Mouse (Mus musculus): ENCODE measurements around the gene Ccdc183.

Gene Ccdc183

DNA sequence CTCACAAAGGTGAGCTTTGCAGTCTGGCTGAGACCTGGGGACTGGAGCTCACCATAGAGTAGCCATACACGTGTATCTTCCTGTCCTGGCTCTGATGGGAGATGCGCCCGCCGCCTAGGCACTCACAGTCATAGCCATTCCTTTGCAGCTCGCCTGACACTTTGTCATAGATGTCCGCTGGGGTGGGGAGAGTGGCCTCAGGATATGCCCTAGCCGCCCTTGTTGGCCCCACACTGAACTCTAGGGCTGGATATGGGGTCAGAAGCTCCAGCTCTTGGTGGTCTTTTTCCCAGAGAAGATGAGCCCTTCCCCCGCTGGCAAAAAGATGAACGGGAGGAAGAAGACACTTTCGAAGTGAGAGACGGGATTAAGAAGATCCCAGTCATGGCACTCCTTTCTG is 43.3 kb downstream of the Ccdc183 start:
- Histone ChIP-seq H3K36me3 (ENCODE audit: insufficient read depth, low read length) (peaks cover 41% of the 10 kb centered on the region), H3K27me3 (ENCODE audit: insufficient read depth, low read length) (peaks cover 39% of the 10 kb centered on the region), H3K4me3 (replicated peaks; ENCODE audit: low read length) (peak overlapping the region; percentile 84), H3K9me3 (ENCODE audit: low read length) (no peaks in the 10 kb centered on the region), H3K4me1 (replicated peaks; ENCODE audit: low read depth, low read length) (peaks cover 53% of the 10 kb centered on the region)
- no peak for TF ChIP-seq NANOG (IDR thresholded peaks at IDR 0.05; ENCODE audit: borderline replicate concordance, low read length)
- TF ChIP-seq CTCF (conservative IDR thresholded peaks at IDR 0.05; ENCODE audit: low read length) = no peak
- TF ChIP-seq POU5F1 (IDR thresholded peaks at IDR 0.05; ENCODE audit: borderline replicate concordance, low read length) = no peak

DNA sequence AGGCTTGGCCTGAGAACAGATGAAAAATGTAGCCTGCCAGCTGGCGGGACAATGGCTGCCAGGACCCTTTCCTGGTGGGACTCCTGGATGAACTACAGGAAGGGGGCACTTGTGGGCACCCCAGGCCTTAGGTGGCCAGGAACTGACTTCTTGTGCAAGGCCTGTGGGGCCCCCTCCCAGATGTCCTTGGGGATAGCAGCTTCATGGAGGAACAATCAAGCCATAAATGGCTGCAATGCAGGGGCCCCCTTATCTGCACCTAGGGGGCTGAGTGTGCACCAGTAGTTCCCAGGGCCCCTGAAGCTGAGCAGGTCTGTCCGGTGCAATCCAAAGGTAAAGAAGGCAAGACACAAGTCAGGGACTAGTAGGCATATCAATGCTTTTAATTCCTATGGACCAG is 44.4 kb downstream of the Ccdc183 start:
- no peaks in the 10 kb centered on the region for H3K9me3 ChIP-seq (ENCODE audit: low read length)
- peaks cover 28% of the 10 kb centered on the region for H3K27me3 ChIP-seq (ENCODE audit: insufficient read depth, low read length)
- peaks cover 53% of the 10 kb centered on the region for H3K4me1 ChIP-seq (replicated peaks; ENCODE audit: low read depth, low read length)
- H3K36me3 ChIP-seq (ENCODE audit: insufficient read depth, low read length) = peaks cover 48% of the 10 kb centered on the region
- no peak for TF ChIP-seq POU5F1 (IDR thresholded peaks at IDR 0.05; ENCODE audit: borderline replicate concordance, low read length)
- no peak overlapping the region for H3K4me3 ChIP-seq (replicated peaks; ENCODE audit: low read length)

DNA sequence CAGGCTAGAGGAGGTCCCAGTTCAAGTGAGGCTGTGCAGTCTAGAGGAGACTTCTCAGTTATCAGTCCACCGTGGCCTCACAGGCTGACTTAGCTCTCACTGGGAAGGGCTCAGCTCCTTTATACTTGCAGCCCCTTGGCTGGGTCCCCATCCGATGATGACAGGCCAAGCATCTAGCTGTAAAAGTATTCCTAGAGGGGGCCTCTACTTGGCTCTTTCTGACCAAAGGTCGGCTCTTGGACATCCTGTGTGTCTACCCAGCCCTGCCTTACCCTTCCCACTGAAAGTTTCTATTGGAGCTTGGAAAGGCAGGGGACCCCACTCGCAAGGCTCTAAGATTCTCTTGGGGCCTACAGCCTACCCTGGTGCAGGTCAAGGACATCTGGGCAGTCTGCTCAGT is 46.3 kb downstream of the Ccdc183 start:
- Histone ChIP-seq H3K9me3 (ENCODE audit: low read length) (no peaks in the 10 kb centered on the region), H3K4me1 (replicated peaks; ENCODE audit: low read depth, low read length) (peaks cover 45% of the 10 kb centered on the region), H3K27me3 (ENCODE audit: insufficient read depth, low read length) (peaks cover 10% of the 10 kb centered on the region), H3K36me3 (ENCODE audit: insufficient read depth, low read length) (peaks cover 60% of the 10 kb centered on the region), H3K4me3 (replicated peaks; ENCODE audit: low read length) (no peak overlapping the region)
- TF ChIP-seq POU5F1 (IDR thresholded peaks at IDR 0.05; ENCODE audit: borderline replicate concordance, low read length) = no peak

DNA sequence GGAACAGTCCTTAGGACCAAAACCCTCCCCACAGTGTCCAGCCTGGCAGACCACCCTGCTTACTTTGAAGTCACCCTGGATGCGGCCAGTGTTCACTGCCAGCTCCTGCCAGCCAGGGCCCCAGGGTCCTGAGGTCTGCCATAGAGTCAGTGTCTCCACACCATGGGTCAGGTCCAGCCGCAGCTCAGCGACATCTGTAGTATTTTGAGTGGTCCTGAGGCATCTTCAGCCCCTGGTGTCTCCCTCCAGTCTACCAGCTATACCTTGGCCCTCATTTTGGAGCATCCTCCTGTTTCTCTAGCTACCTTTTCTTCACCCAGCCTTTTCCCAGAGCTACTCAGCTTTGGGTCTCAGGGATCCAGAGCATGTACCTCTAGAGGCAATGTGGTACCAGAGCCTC is 48.2 kb downstream of the Ccdc183 start:
- Histone ChIP-seq H3K36me3 (ENCODE audit: insufficient read depth, low read length) (peaks cover 78% of the 10 kb centered on the region), H3K4me3 (replicated peaks; ENCODE audit: low read length) (no peak overlapping the region), H3K4me1 (replicated peaks; ENCODE audit: low read depth, low read length) (peaks cover 34% of the 10 kb centered on the region), H3K9me3 (ENCODE audit: low read length) (no peaks in the 10 kb centered on the region), H3K27me3 (ENCODE audit: insufficient read depth, low read length) (no peaks in the 10 kb centered on the region)
- TF ChIP-seq POU5F1 (IDR thresholded peaks at IDR 0.05; ENCODE audit: borderline replicate concordance, low read length) (no peak), CTCF (conservative IDR thresholded peaks at IDR 0.05; ENCODE audit: low read length) (no peak), NANOG (IDR thresholded peaks at IDR 0.05; ENCODE audit: borderline replicate concordance, low read length) (no peak)

DNA sequence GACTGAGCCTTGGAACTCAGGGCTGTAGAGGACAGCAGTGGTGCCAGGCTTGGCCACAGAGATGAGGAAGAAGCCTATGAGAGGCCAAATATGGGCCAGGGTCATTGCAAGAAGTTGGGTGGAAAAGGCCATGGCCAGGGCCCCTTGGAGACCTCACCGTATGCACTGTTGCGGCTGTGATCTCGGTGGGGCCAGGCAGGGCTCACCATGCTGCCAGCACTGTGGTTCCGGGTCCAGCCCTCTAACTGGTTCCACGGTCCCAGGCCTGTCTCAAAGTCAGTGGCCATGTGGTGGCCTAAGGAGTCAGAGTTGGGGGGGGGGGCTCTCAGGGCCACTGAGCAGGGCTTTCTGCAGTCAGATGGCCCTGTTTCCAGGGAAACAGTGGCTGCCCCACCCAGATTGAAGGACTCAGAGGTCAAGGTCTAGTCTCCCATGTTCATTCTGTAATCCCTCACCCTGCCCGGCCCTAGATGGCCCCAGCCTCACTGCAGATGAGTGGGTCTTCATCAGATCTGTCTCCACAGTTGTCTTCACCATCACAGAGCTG is 48.9 kb downstream of the Ccdc183 start:
- Histone ChIP-seq H3K4me3 (replicated peaks; ENCODE audit: low read length) (no peak overlapping the region), H3K27me3 (ENCODE audit: insufficient read depth, low read length) (no peaks in the 10 kb centered on the region), H3K9me3 (ENCODE audit: low read length) (no peaks in the 10 kb centered on the region), H3K4me1 (replicated peaks; ENCODE audit: low read depth, low read length) (peaks cover 27% of the 10 kb centered on the region), H3K36me3 (ENCODE audit: insufficient read depth, low read length) (peaks cover 85% of the 10 kb centered on the region)
- no peak for TF ChIP-seq NANOG (IDR thresholded peaks at IDR 0.05; ENCODE audit: borderline replicate concordance, low read length)
- TF ChIP-seq CTCF (conservative IDR thresholded peaks at IDR 0.05; ENCODE audit: low read length) = no peak
- no peak for TF ChIP-seq POU5F1 (IDR thresholded peaks at IDR 0.05; ENCODE audit: borderline replicate concordance, low read length)

DNA sequence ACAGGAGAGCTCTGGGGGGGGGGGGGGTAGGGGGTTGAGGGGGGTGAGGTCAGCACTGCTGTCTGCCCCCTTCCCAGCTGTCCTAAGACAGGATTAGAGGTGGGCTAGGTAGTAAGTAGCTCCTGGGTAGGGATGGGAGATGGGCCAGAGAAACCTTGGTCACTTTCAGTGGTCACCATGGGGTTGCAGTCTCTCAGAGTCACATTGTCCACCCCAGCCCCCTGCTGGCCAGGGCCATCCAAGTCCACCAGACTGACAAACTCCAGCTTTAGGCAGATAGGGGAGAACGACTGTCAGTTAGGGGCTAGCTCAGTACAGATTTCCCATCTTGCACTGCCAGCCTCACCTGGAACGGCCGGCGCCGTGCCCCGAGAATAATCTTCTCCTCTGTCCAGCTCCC is 50.9 kb downstream of the Ccdc183 start:
- H3K36me3 ChIP-seq (ENCODE audit: insufficient read depth, low read length) = peaks cover 88% of the 10 kb centered on the region
- no peak overlapping the region for H3K4me3 ChIP-seq (replicated peaks; ENCODE audit: low read length)
- H3K27me3 ChIP-seq (ENCODE audit: insufficient read depth, low read length) = no peaks in the 10 kb centered on the region
- H3K9me3 ChIP-seq (ENCODE audit: low read length) = no peaks in the 10 kb centered on the region
- H3K4me1 ChIP-seq (replicated peaks; ENCODE audit: low read depth, low read length) = peaks cover 27% of the 10 kb centered on the region
- TF ChIP-seq CTCF (conservative IDR thresholded peaks at IDR 0.05; ENCODE audit: low read length) (no peak), POU5F1 (IDR thresholded peaks at IDR 0.05; ENCODE audit: borderline replicate concordance, low read length) (no peak), NANOG (IDR thresholded peaks at IDR 0.05; ENCODE audit: borderline replicate concordance, low read length) (no peak)

DNA sequence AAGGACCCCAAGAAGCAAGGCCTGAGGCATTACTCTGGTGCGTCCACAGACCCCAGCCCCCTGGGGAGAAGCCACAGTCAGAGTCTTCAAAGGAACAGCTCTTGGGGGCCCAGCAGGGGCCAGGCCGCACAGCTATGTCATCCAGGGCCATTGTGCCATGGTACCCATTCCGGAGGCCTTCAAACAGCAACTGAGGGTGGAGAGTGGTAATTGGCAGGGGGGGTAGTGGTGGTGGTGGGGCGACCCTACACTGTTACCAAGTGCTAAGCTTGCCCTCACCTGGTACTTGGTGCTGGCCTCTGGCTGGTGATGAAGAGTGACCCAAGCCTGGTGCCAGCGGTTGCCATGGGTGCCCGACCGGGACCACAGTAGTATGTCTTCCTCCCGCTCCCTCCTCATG is 51.7 kb downstream of the Ccdc183 start:
- no peaks in the 10 kb centered on the region for H3K9me3 ChIP-seq (ENCODE audit: low read length)
- H3K4me3 ChIP-seq (replicated peaks; ENCODE audit: low read length) = no peak overlapping the region
- H3K27me3 ChIP-seq (ENCODE audit: insufficient read depth, low read length) = no peaks in the 10 kb centered on the region

DNA sequence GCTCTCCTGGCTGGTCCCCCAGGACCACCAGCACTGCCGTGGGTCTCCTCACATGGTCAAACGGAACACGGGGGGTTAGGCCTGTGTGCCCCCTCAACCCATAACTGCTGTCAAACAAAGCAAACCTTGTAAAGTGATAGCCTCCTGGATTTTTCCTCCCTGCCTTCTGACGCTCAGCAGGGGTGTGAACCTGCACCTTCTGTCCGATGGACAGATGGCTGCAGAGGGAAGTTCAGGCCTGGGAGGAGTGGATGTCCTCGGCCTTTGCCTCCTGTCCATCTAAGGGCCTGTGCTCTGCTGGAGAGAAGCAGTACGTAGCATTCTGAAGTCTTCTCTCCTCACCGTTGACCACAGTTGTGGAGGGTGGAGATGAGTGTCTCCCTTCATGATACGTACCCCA is 55.5 kb downstream of the Ccdc183 start:
- H3K4me1 ChIP-seq (replicated peaks; ENCODE audit: low read depth, low read length) = peaks cover 25% of the 10 kb centered on the region
- peaks cover 77% of the 10 kb centered on the region for H3K36me3 ChIP-seq (ENCODE audit: insufficient read depth, low read length)
- H3K9me3 ChIP-seq (ENCODE audit: low read length) = no peaks in the 10 kb centered on the region
- no peak for TF ChIP-seq POU5F1 (IDR thresholded peaks at IDR 0.05; ENCODE audit: borderline replicate concordance, low read length)
- no peak for TF ChIP-seq CTCF (conservative IDR thresholded peaks at IDR 0.05; ENCODE audit: low read length)
- no peak for TF ChIP-seq NANOG (IDR thresholded peaks at IDR 0.05; ENCODE audit: borderline replicate concordance, low read length)
- H3K4me3 ChIP-seq (replicated peaks; ENCODE audit: low read length) = no peak overlapping the region
- no peaks in the 10 kb centered on the region for H3K27me3 ChIP-seq (ENCODE audit: insufficient read depth, low read length)

More for the DNA sequence above, 51.7 kb downstream of the Ccdc183 start:
- peaks cover 27% of the 10 kb centered on the region for H3K4me1 ChIP-seq (replicated peaks; ENCODE audit: low read depth, low read length)
- TF ChIP-seq POU5F1 (IDR thresholded peaks at IDR 0.05; ENCODE audit: borderline replicate concordance, low read length) (no peak), NANOG (IDR thresholded peaks at IDR 0.05; ENCODE audit: borderline replicate concordance, low read length) (no peak), CTCF (conservative IDR thresholded peaks at IDR 0.05; ENCODE audit: low read length) (no peak)
- H3K36me3 ChIP-seq (ENCODE audit: insufficient read depth, low read length) = peaks cover 88% of the 10 kb centered on the region

DNA sequence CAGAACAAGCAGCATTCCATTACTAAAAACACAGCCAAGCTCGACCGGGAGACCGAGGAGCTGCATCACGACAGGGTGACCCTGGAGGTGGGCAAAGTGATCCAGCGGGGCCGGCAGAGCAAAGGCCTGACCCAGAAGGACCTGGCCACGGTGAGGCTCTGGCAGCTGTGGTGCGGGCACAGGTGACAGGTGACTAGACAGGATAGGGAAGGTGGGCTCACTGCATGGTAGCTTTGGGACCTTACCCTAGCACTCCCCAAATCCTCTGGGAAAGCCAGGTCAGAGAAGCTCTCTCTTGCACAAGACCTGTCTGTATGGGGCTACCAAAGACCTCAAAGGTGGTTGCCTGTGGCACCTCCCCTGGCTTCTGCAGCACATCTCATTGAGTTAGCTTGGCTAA is 56.9 kb downstream of the Ccdc183 start:
- TF ChIP-seq POU5F1 (IDR thresholded peaks at IDR 0.05; ENCODE audit: borderline replicate concordance, low read length) (no peak), CTCF (conservative IDR thresholded peaks at IDR 0.05; ENCODE audit: low read length) (no peak), NANOG (IDR thresholded peaks at IDR 0.05; ENCODE audit: borderline replicate concordance, low read length) (no peak)
- Histone ChIP-seq H3K36me3 (ENCODE audit: insufficient read depth, low read length) (peaks cover 68% of the 10 kb centered on the region), H3K27me3 (ENCODE audit: insufficient read depth, low read length) (no peaks in the 10 kb centered on the region), H3K9me3 (ENCODE audit: low read length) (no peaks in the 10 kb centered on the region), H3K4me1 (replicated peaks; ENCODE audit: low read depth, low read length) (peaks cover 33% of the 10 kb centered on the region), H3K4me3 (replicated peaks; ENCODE audit: low read length) (no peak overlapping the region)
